Mouse (Mus musculus) kidney, adult 18-20 months (tissue): ENCODE data around the gene Atxn1.

ENCODE experiments used
- DNase-seq: peaks from one replicate; pipeline ENCODE4 v3.0.0; 2021

Atxn1 gene

DNA sequence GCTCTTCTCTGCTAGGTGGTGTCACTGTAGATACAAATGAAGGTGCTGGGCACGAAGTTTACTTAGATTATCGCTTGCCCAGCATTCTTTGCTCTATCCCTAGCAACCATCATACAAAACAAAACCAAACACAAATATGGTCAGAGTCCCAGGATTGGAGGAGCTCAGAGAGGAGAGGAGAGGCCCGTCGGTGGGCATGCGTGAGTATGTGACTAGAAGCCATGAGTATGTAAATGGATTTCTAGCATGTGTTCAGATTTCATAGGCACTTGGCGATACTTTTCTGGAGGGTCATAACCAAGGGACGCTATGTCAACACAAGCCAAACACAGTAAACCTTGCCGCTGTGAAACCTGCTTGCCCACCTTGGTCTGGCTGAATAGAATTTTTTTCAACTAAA is 107.4 kb downstream of the Atxn1 start:
- no peak for DNase-seq

GRCm38 (mm10) chr13:45854531-45854930 is 110.3 kb downstream of the Atxn1 start:
- no peak for DNase-seq

GRCm38 (mm10) chr13:45853691-45854090 is 111.1 kb downstream of the Atxn1 start:
- DNase-seq: no peak

GRCm38 (mm10) chr13:45852288-45852687 is 112.5 kb downstream of the Atxn1 start:
- no peak for DNase-seq

DNA sequence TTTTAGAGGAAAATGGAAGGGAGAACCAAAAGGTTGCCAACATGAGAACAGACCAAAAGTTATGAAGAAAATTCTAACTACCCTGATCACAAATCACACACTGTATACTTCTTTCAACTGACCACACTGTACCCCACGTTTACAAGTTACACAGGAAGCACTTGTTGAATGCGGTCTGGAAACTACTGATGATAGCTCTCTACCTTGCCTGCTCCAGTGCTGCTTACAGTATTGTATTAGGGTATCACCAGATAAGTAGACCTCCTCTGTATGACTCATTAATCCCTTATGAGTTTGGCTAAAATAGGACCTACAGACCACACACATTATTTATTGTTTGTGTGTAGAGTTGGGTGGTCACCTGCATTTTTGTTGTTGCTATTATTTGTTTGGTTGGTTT is 113.1 kb downstream of the Atxn1 start:
- DNase-seq: no peak

DNA sequence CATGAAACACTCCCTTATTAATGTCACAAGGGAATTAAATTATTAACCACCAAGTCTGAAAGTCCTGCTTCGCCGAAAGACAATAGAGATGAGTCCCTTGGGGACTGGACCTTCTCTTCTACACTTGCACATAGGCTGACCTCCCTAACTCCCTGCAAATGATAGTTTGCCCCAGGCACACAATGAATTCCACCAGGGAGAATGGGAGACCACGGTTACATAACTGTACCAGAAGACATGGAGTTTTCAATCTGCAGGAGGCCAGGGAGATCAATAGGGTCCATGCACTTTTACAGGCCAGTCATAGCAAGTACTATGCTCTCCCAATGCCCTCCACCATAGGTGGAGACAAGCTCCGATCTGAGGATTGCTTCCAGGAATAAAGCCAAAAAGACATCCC is 113.7 kb downstream of the Atxn1 start:
- DNase-seq: no peak

GRCm38 (mm10) chr13:45850181-45850974 is 114.4 kb downstream of the Atxn1 start:
- no peak for DNase-seq

DNA sequence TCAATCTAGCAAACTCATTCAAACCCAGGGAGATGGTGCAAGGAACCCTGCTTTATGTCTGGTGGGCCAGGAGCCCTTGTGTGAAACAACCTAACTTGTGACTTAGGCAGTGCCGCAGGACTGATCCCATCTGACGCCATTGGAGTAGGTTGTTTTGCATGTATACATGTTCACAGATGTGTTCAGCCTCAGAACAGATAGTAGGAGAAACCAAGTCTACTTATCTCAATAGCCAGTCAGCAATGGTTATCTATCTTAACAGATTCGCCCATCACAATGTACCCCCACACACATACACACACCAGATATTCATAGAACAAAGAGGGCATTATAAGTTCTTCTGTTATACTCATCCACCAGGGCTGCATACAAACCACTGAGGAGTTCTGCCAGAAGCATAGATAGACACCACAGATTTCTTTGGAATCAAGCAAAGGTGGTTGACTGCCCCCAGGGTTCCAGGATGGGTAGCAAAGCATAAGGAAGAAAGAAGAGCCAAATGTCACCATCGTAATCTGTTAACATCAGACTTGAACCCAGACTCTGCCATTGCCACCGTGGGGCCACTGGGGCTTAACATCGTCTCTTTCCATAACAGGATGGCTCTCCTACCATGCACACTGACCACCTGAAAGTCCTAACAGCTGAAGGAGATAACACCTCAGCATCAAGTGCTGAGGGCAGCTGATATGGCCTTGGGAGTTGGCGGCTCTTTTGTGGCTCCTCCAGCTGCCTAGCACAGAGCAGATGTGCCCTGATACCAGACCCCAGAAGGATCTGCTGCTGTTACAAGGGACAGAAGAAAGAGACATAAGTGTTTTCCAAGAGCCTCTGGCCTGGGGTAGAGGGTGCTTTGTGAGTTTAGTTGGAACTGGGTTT is 115.4 kb downstream of the Atxn1 start:
- DNase-seq: no peak

DNA sequence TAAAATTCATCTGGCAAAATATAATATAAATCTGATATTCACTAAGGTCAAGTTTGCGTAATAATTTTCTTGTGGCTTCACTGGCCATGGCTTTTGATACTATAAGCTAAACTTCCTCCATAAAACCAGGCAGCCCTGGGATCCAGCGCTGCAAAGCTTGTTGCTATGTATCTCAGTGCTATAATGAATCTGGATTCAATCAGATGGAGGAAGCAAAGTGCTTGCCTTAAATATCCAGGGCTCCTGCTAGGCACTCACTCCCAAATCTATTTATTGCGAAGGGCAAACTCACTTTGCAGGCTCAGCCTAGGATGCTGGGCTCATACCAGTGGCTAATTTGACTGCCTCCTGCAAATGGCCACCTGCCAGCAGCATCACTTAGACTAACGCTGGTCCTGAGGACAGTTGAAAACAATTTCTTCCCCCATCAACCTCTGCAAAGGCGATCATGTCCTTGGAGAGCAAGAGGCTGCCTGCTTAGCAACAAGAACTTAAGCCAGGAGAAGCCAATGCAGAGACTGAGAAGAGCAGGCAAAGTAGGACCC is 122.2 kb downstream of the Atxn1 start:
- no peak for DNase-seq

- no peak for DNase-seq
Observed at GRCm38 (mm10) chr13:45839901-45840300, 124.9 kb downstream of the Atxn1 start.

DNA sequence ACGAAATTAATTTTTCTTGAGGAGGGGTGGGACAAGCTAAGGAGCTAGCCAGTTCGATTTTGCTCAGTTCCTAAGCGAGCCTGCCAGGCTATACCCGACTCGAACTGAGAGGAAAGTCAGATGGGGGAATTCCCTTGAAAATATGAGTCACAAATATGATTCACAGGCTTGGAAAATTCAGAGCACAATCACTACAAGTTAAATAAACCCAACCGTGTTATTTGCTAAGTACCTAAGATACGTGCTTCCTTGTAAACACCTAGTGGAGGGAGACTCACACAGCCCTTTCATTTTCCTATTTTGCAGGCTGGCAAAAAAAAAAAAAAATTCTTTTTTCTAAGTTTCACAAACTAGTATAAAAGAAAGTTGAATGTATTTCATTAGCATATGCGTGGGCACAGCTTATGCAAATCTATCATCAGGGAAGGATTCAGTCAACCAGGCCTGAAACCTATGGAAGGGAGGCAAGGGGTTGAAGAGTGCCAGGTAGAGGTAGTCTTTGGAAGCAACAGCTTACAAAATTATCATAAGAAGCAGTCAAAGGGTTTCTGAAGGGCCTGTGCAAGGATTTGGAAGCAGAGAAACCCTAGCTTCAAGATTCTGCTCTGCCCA is 127.1 kb downstream of the Atxn1 start:
- no peak for DNase-seq

- DNase-seq: no peak
Observed at GRCm38 (mm10) chr13:45836377-45837054, 128.3 kb downstream of the Atxn1 start.

GRCm38 (mm10) chr13:45834300-45834699 is 130.5 kb downstream of the Atxn1 start:
- DNase-seq: no peak

DNA sequence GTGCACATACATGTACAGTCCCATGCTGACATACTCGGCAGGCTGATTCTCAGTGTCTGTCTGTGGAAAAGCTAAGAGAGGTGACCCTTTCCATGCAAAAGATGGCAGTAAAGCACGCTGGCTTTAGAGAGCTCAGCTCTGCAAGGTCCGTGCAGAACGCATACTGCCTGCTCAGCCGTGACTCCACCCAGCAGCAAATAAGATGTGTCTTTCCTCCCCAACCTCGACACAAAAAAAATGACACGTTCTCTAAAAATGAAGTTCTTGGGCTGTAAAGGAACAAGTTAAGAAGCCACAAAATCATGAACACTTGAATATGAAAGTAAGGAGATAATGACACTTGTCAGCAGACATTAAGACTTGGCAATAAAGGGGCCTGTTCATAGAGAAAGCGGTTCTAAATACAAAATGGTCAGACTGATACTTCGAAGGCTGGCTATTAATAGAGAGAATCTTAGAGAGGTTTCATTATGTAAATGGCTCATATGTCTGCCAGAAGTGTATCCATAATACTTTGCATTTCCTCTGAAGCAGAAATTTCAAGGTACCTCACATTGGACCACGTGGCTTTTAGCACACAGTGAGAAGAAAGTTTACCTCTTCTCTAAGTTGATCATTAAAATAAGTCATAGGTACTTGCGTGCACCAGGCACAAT is 132.0 kb downstream of the Atxn1 start:
- DNase-seq: no peak

GRCm38 (mm10) chr13:45829341-45829936 is 135.4 kb downstream of the Atxn1 start:
- DNase-seq: no peak

DNA sequence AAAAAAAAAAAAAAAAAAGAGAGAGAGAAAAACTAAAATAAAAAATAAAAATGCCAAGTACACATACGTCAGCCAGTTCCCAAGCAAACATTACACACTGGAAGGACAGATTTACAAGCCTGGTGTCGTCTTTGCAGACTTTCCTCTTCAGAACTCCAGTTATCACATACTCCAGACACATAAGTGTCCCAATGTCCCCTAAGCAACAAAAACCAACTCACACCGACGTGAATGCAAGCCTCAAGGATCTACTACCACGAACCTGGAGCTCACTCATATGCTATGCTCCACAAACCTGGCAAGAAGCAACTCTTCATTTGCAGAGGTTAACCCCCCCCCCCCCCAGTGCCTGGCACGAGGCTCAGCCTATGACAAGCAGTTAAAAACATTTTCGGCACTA is 136.8 kb downstream of the Atxn1 start:
- DNase-seq: no peak

GRCm38 (mm10) chr13:45827619-45828018 is 137.2 kb downstream of the Atxn1 start:
- no peak for DNase-seq

- no peak for DNase-seq
Observed at GRCm38 (mm10) chr13:45827046-45827596, 137.7 kb downstream of the Atxn1 start.

DNA sequence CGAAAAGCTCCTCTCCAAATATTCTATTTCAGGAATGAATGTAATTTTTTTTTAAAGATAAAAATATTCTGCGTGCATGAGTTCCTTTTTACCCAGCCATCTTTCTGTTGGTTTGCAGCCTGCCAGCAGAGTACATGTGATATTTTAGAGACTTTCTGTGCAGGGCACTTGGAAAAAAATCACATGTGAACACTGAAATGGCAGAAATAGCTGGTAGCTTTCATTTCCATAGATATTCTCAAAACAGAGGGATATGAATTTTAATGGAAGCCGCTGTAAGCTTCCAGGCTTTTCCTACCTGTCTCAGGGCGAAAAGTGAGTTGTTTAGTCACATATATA is 142.3 kb downstream of the Atxn1 start:
- no peak for DNase-seq

GRCm38 (mm10) chr13:45821764-45822490 is 142.9 kb downstream of the Atxn1 start:
- no peak for DNase-seq
